Mouse (Mus musculus): Measurements from ENCODE around the gene Arhgap17. TPM values are rescaled to one million over a fixed set of nuclear protein-coding genes. Genes with fewer than 3 reads are reported as not detected.

Gene Arhgap17
- total and polyA plus RNA-seq, 2 experiments from 2014 or later, result 4.8 to 6.3 TPM

GRCm38 (mm10) chr7:123406988-123407387, 37.3 kb upstream of the Arhgap17 start:
- no peak for ATAC-seq (ENCODE audit: low FRiP score)
- Histone ChIP-seq H3K4me2 (ENCODE audit: low read depth, low read length, poor library complexity, severe bottlenecking) (no peak overlapping the region), H3K9me3 (ENCODE audit: low read length) (no peaks in the 10 kb centered on the region), H3K36me3 (ENCODE audit: insufficient read depth, low read length) (peaks cover 45% of the 10 kb centered on the region), H3K4me3 (ENCODE audit: low read depth, low read length) (no peak overlapping the region), H3K9ac (replicated peaks; ENCODE audit: low read length, poor library complexity, severe bottlenecking) (no peak overlapping the region), H3K27ac (ENCODE audit: low read depth, low read length) (no peak overlapping the region), H3K27me3 (ENCODE audit: insufficient read depth, low read length) (no peaks in the 10 kb centered on the region), H3K4me1 (ENCODE audit: insufficient read depth, low read length) (no peaks in the 10 kb centered on the region)
- no peak for TF ChIP-seq CTCF (IDR thresholded peaks at IDR 0.05)
- WGBS, result 71% methylated on average over 4 of the region's 4 CpGs
- DNase-seq (ENCODE audit: low spot score), result no peak

DNA sequence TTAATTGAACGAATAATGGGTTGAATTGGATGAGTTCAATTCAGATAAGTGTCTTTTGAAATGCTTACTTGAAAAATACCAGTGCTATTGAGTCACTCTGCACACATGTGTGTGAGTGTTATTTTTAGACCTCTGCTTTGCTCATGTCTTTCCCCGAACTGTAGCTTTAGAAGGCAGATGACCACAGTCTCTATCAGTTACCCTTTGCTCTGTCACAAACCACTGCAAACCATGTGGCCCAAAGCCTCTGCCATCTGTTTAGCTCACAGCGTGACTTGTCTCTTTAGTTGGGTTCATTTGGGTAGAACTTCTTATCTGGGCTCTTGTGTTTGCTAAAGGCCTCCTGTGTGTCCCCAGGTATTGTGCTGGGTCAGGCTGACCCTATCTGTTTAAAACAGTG, 35.9 kb upstream of the Arhgap17 start:
- H3K27me3 ChIP-seq (ENCODE audit: insufficient read depth, low read length), result no peaks in the 10 kb centered on the region
- H3K36me3 ChIP-seq (ENCODE audit: insufficient read depth, low read length), result peaks cover 33% of the 10 kb centered on the region

DNA sequence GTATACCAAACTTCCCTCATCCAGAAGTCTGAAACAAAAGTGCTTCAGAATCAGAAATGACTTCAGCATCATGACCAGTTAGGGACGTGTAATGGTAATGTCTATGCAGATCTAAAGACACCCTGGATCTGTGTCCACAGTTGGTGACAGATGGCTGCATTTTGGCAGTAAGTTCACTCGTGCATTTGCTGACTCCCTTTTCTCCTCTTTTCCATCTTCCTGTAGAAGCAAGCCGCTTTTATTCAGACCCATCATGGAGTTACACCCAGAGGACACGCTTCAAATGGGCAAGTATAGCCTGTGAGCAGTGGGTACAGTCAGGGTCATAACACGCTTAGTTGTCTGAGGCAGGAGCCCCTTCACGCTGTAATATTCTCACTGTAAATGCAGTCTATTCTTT, 34.5 kb upstream of the Arhgap17 start:
- H3K36me3 ChIP-seq (ENCODE audit: insufficient read depth, low read length), result peaks cover 33% of the 10 kb centered on the region
- no peaks in the 10 kb centered on the region for H3K27me3 ChIP-seq (ENCODE audit: insufficient read depth, low read length)
- TF ChIP-seq CTCF (IDR thresholded peaks at IDR 0.05), result no peak
- no peak overlapping the region for H3K27ac ChIP-seq (ENCODE audit: low read depth, low read length)
- no peaks in the 10 kb centered on the region for H3K4me1 ChIP-seq (ENCODE audit: insufficient read depth, low read length)
- DNase-seq (ENCODE audit: low spot score) (no peak), ATAC-seq (ENCODE audit: low FRiP score) (no peak)
- 92% methylated on average over 6 of the region's 6 CpGs for WGBS
- H3K4me3 ChIP-seq (ENCODE audit: low read depth, low read length), result no peak overlapping the region
- H3K4me2 ChIP-seq (ENCODE audit: low read depth, low read length, poor library complexity, severe bottlenecking), result no peak overlapping the region
- no peak overlapping the region for H3K9ac ChIP-seq (replicated peaks; ENCODE audit: low read length, poor library complexity, severe bottlenecking)
- H3K9me3 ChIP-seq (ENCODE audit: low read length), result no peaks in the 10 kb centered on the region

More for the DNA sequence above, 35.9 kb upstream of the Arhgap17 start:
- DNase-seq (ENCODE audit: low spot score), result no peak
- WGBS, result 89% methylated on average over 3 of the region's 3 CpGs
- H3K9me3 ChIP-seq (ENCODE audit: low read length), result no peaks in the 10 kb centered on the region
- H3K4me2 ChIP-seq (ENCODE audit: low read depth, low read length, poor library complexity, severe bottlenecking), result no peak overlapping the region
- no peak overlapping the region for H3K27ac ChIP-seq (ENCODE audit: low read depth, low read length)
- no peak for TF ChIP-seq CTCF (IDR thresholded peaks at IDR 0.05)
- no peaks in the 10 kb centered on the region for H3K4me1 ChIP-seq (ENCODE audit: insufficient read depth, low read length)
- no peak for ATAC-seq (ENCODE audit: low FRiP score)
- no peak overlapping the region for H3K4me3 ChIP-seq (ENCODE audit: low read depth, low read length)
- H3K9ac ChIP-seq (replicated peaks; ENCODE audit: low read length, poor library complexity, severe bottlenecking), result no peak overlapping the region

- H3K27ac ChIP-seq (ENCODE audit: low read depth, low read length), result no peak overlapping the region
- H3K4me2 ChIP-seq (ENCODE audit: low read depth, low read length, poor library complexity, severe bottlenecking), result no peak overlapping the region
- no peak for DNase-seq (ENCODE audit: low spot score)
- ATAC-seq (ENCODE audit: low FRiP score), result no peak
- no peaks in the 10 kb centered on the region for H3K4me1 ChIP-seq (ENCODE audit: insufficient read depth, low read length)
- peaks cover 29% of the 10 kb centered on the region for H3K36me3 ChIP-seq (ENCODE audit: insufficient read depth, low read length)
- no peaks in the 10 kb centered on the region for H3K9me3 ChIP-seq (ENCODE audit: low read length)
- WGBS, result 52% methylated on average over 3 of the region's 3 CpGs
- no peak overlapping the region for H3K9ac ChIP-seq (replicated peaks; ENCODE audit: low read length, poor library complexity, severe bottlenecking)
- no peaks in the 10 kb centered on the region for H3K27me3 ChIP-seq (ENCODE audit: insufficient read depth, low read length)
- H3K4me3 ChIP-seq (ENCODE audit: low read depth, low read length), result no peak overlapping the region
- no peak for TF ChIP-seq CTCF (IDR thresholded peaks at IDR 0.05)
Measured at GRCm38 (mm10) chr7:123401121-123401520, 31.4 kb upstream of the Arhgap17 start.

GRCm38 (mm10) chr7:123399286-123399685, 29.6 kb upstream of the Arhgap17 start:
- no peak overlapping the region for H3K9ac ChIP-seq (replicated peaks; ENCODE audit: low read length, poor library complexity, severe bottlenecking)
- no peaks in the 10 kb centered on the region for H3K27me3 ChIP-seq (ENCODE audit: insufficient read depth, low read length)
- DNase-seq (ENCODE audit: low spot score), result no peak
- H3K4me2 ChIP-seq (ENCODE audit: low read depth, low read length, poor library complexity, severe bottlenecking), result no peak overlapping the region
- H3K4me3 ChIP-seq (ENCODE audit: low read depth, low read length), result no peak overlapping the region
- H3K36me3 ChIP-seq (ENCODE audit: insufficient read depth, low read length), result peaks cover 15% of the 10 kb centered on the region
- no peaks in the 10 kb centered on the region for H3K9me3 ChIP-seq (ENCODE audit: low read length)
- no peak for TF ChIP-seq CTCF (IDR thresholded peaks at IDR 0.05)
- no peak for ATAC-seq (ENCODE audit: low FRiP score)
- H3K4me1 ChIP-seq (ENCODE audit: insufficient read depth, low read length), result no peaks in the 10 kb centered on the region
- no peak overlapping the region for H3K27ac ChIP-seq (ENCODE audit: low read depth, low read length)
- WGBS, result 84% methylated on average over 4 of the region's 4 CpGs

- Histone ChIP-seq H3K9me3 (ENCODE audit: low read length) (no peaks in the 10 kb centered on the region), H3K4me3 (ENCODE audit: low read depth, low read length) (no peak overlapping the region), H3K4me1 (ENCODE audit: insufficient read depth, low read length) (no peaks in the 10 kb centered on the region), H3K27ac (ENCODE audit: low read depth, low read length) (no peak overlapping the region), H3K4me2 (ENCODE audit: low read depth, low read length, poor library complexity, severe bottlenecking) (no peak overlapping the region), H3K9ac (replicated peaks; ENCODE audit: low read length, poor library complexity, severe bottlenecking) (no peak overlapping the region), H3K36me3 (ENCODE audit: insufficient read depth, low read length) (peaks cover 11% of the 10 kb centered on the region), H3K27me3 (ENCODE audit: insufficient read depth, low read length) (no peaks in the 10 kb centered on the region)
- 25% methylated on average over 7 of the region's 7 CpGs for WGBS
- DNase-seq (ENCODE audit: low spot score), result peak; percentile 87
- no peak for ATAC-seq (ENCODE audit: low FRiP score)
- peak; percentile 91 for TF ChIP-seq CTCF (IDR thresholded peaks at IDR 0.05)
Measured at GRCm38 (mm10) chr7:123398828-123399227, 29.1 kb upstream of the Arhgap17 start.
